Mouse (Mus musculus) lung, adult 2 months (tissue): ENCODE results near the gene Serpine2.

Source experiments
- CTCF ChIP-seq: fragments of 200-500 bp; IDR thresholded peaks from 2 replicates; pipeline ENCODE4 v1.5.1; 2011; ENCODE audit warnings: mild to moderate bottlenecking, low read length, control low read depth; ENCODE audit not compliant: insufficient read depth
- POLR2A ChIP-seq: fragments of 200-500 bp; IDR thresholded peaks from 2 replicates; pipeline ENCODE4 v1.6.1; 2011; ENCODE audit warnings: low read depth, mild to moderate bottlenecking, control low read depth, low read length, borderline replicate concordance; ENCODE audit errors: extremely low read depth

- TF ChIP-seq POLR2A (no peak), CTCF (no peak)
Observed at GRCm38 (mm10) chr1:79752015-79752695, 108.8 kb downstream of the Serpine2 start.
